Mouse (Mus musculus): ENCODE data around the gene Cables2. TPM values are rescaled to one million over a fixed set of nuclear protein-coding genes. Genes with fewer than 3 reads are reported as not detected.

Gene Cables2
- total and polyA plus RNA-seq, 2 experiments from 2014 or later: 6.2 to 15.3 TPM

- ATAC-seq (ENCODE audit: insufficient read depth, low read depth) (no peak), DNase-seq (ENCODE audit: low spot score) (no peak)
- no peak for TF ChIP-seq CTCF (IDR thresholded peaks at IDR 0.05; ENCODE audit: low read depth)
- no peak for TF ChIP-seq EP300 (IDR thresholded peaks at IDR 0.05; ENCODE audit: low read depth)
- Histone ChIP-seq H3K4me2 (ENCODE audit: low read depth, low read length) (no peak overlapping the region), H3K4me3 (ENCODE audit: low read depth, low read length) (no peak overlapping the region), H3K9me3 (replicated peaks; ENCODE audit: control insufficient read depth, low read length) (no peaks in the 10 kb centered on the region), H3K27me3 (ENCODE audit: control insufficient read depth, insufficient read depth, low read length) (no peaks in the 10 kb centered on the region), H3K27ac (ENCODE audit: low read depth) (no peak overlapping the region), H3K9ac (replicated peaks; ENCODE audit: low read depth, low read length) (no peak overlapping the region), H3K36me3 (replicated peaks; ENCODE audit: control insufficient read depth, insufficient read depth, low read length) (no peaks in the 10 kb centered on the region), H3K4me1 (ENCODE audit: control insufficient read depth, insufficient read depth) (no peaks in the 10 kb centered on the region)
- WGBS: 88% methylated on average over 4 of the region's 4 CpGs
These were observed 30.2 kb downstream of the Cables2 start for GRCm38 (mm10) chr2:180243108-180243507.

DNA sequence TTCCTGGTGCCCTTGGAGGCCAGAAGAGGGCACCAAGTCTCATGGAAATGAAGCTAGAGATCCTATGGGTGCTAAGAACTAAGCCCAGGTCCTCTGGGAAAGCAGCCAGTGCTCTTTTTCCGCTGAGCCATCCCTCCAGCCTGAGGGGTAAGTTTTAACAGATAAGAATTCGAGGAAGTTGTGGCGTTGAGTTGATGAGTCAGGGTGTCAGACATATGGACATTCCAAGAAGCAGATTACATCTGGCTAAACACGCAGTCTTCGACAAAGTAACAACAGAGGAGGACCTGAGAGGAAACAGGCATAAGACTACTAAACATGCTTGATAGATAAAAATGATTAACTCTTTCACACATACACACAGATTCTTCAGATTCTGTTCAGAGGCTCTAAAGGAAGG is 34.7 kb downstream of the Cables2 start:
- no peaks in the 10 kb centered on the region for H3K27me3 ChIP-seq (ENCODE audit: control insufficient read depth, insufficient read depth, low read length)
- WGBS: 42% methylated on average over 5 of the region's 5 CpGs
- H3K9me3 ChIP-seq (replicated peaks; ENCODE audit: control insufficient read depth, low read length): no peaks in the 10 kb centered on the region
- no peak overlapping the region for H3K27ac ChIP-seq (ENCODE audit: low read depth)
- no peak for TF ChIP-seq EP300 (IDR thresholded peaks at IDR 0.05; ENCODE audit: low read depth)
- no peak for TF ChIP-seq CTCF (IDR thresholded peaks at IDR 0.05; ENCODE audit: low read depth)
- no peak overlapping the region for H3K9ac ChIP-seq (replicated peaks; ENCODE audit: low read depth, low read length)
- no peak overlapping the region for H3K4me3 ChIP-seq (ENCODE audit: low read depth, low read length)
- peaks cover 10% of the 10 kb centered on the region; the same call in 1 of the 2 replicates for H3K4me1 ChIP-seq (ENCODE audit: control insufficient read depth, insufficient read depth)
- H3K4me2 ChIP-seq (ENCODE audit: low read depth, low read length): no peak overlapping the region
- no peaks in the 10 kb centered on the region for H3K36me3 ChIP-seq (replicated peaks; ENCODE audit: control insufficient read depth, insufficient read depth, low read length)
- DNase-seq (ENCODE audit: low spot score): no peak
- no peak for ATAC-seq (ENCODE audit: insufficient read depth, low read depth)

GRCm38 (mm10) chr2:180237601-180238345 is 35.5 kb downstream of the Cables2 start:
- Histone ChIP-seq H3K4me2 (ENCODE audit: low read depth, low read length) (no peak overlapping the region), H3K9me3 (replicated peaks; ENCODE audit: control insufficient read depth, low read length) (no peaks in the 10 kb centered on the region), H3K9ac (replicated peaks; ENCODE audit: low read depth, low read length) (no peak overlapping the region), H3K27ac (ENCODE audit: low read depth) (no peak overlapping the region), H3K4me3 (ENCODE audit: low read depth, low read length) (no peak overlapping the region), H3K36me3 (replicated peaks; ENCODE audit: control insufficient read depth, insufficient read depth, low read length) (no peaks in the 10 kb centered on the region), H3K27me3 (ENCODE audit: control insufficient read depth, insufficient read depth, low read length) (no peaks in the 10 kb centered on the region), H3K4me1 (ENCODE audit: control insufficient read depth, insufficient read depth) (peaks cover 10% of the 10 kb centered on the region; the same call in 1 of the 2 replicates)
- DNase-seq (ENCODE audit: low spot score) (no peak), ATAC-seq (ENCODE audit: insufficient read depth, low read depth) (no peak)
- TF ChIP-seq EP300 (IDR thresholded peaks at IDR 0.05; ENCODE audit: low read depth) (no peak), CTCF (IDR thresholded peaks at IDR 0.05; ENCODE audit: low read depth) (no peak)
- WGBS: 84% methylated on average over 7 of the region's 7 CpGs

DNA sequence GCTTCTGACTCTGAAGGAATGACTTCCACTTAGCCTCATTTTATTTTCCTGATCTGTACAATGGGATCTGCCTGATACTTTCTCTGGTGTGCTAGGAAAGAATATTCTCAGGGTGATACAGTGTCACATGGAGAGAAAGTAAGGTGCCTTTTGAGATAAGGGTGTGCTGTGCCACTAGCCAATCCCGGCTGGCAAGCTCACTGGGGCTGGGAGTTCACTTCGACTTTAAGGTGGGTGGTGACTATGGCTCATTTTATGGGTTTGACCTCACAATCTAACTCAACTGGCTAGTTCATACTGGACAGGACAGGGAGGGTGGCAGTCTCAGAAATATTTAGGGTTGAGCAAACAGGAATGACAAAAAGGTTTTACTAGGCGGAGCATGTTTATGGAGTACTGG is 36.4 kb downstream of the Cables2 start:
- Histone ChIP-seq H3K9ac (replicated peaks; ENCODE audit: low read depth, low read length) (no peak overlapping the region), H3K27ac (ENCODE audit: low read depth) (no peak overlapping the region), H3K4me1 (ENCODE audit: control insufficient read depth, insufficient read depth) (peaks cover 10% of the 10 kb centered on the region; the same call in 1 of the 2 replicates), H3K27me3 (ENCODE audit: control insufficient read depth, insufficient read depth, low read length) (no peaks in the 10 kb centered on the region), H3K4me2 (ENCODE audit: low read depth, low read length) (no peak overlapping the region), H3K4me3 (ENCODE audit: low read depth, low read length) (no peak overlapping the region), H3K36me3 (replicated peaks; ENCODE audit: control insufficient read depth, insufficient read depth, low read length) (no peaks in the 10 kb centered on the region), H3K9me3 (replicated peaks; ENCODE audit: control insufficient read depth, low read length) (no peaks in the 10 kb centered on the region)
- DNase-seq (ENCODE audit: low spot score): no peak
- ATAC-seq (ENCODE audit: insufficient read depth, low read depth): no peak
- no peak for TF ChIP-seq CTCF (IDR thresholded peaks at IDR 0.05; ENCODE audit: low read depth)
- TF ChIP-seq EP300 (IDR thresholded peaks at IDR 0.05; ENCODE audit: low read depth): no peak
- WGBS: 65% methylated on average over 3 of the region's 3 CpGs

DNA sequence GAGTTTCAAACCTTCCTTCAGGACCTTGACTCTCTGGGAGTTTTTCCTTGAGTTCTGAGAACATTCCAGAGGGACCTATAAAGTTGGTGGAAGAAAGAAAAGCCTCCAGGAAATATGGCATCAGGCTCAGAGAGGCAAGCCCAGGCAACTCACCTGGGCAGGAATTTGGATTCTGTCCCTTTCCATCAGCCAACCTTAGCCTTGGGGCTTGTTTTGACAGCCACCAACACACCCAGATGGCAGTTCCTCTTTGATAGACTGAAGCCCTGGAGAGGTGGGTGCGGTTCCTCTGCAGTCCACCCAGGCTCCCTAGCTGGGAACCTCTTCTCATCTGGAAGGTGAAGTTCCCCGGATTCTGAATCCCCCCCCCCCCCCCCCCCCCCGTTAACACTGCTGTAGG is 36.8 kb downstream of the Cables2 start:
- Histone ChIP-seq H3K9ac (replicated peaks; ENCODE audit: low read depth, low read length) (no peak overlapping the region), H3K27ac (ENCODE audit: low read depth) (no peak overlapping the region), H3K4me2 (ENCODE audit: low read depth, low read length) (no peak overlapping the region), H3K27me3 (ENCODE audit: control insufficient read depth, insufficient read depth, low read length) (no peaks in the 10 kb centered on the region), H3K9me3 (replicated peaks; ENCODE audit: control insufficient read depth, low read length) (no peaks in the 10 kb centered on the region), H3K4me1 (ENCODE audit: control insufficient read depth, insufficient read depth) (peaks cover 10% of the 10 kb centered on the region; the same call in 1 of the 2 replicates), H3K36me3 (replicated peaks; ENCODE audit: control insufficient read depth, insufficient read depth, low read length) (no peaks in the 10 kb centered on the region), H3K4me3 (ENCODE audit: low read depth, low read length) (no peak overlapping the region)
- DNase-seq (ENCODE audit: low spot score) (no peak), ATAC-seq (ENCODE audit: insufficient read depth, low read depth) (no peak)
- no peak for TF ChIP-seq CTCF (IDR thresholded peaks at IDR 0.05; ENCODE audit: low read depth)
- TF ChIP-seq EP300 (IDR thresholded peaks at IDR 0.05; ENCODE audit: low read depth): no peak
- WGBS: 61% methylated on average over 3 of the region's 3 CpGs

Measured in heart, postnatal 0 days (tissue).